Mouse (Mus musculus) E14TG2a.4 (cell line): ENCODE results near the gene Tbccd1.

Experiments used
- H3K27me3 ChIP-seq: 2 replicates; pipeline ENCODE4 v1.6.1; 2014; ENCODE audit warnings: low read length, control low read depth; ENCODE audit not compliant: insufficient read depth
- H3K36me3 ChIP-seq: 2 replicates; pipeline ENCODE4 v1.6.1; 2014; ENCODE audit warnings: low read length, control low read depth; ENCODE audit not compliant: insufficient read depth
- H3K4me1 ChIP-seq: replicated peaks from 2 replicates; pipeline ENCODE4 v1.6.1; 2014; ENCODE audit warnings: low read depth, low read length, control low read depth
- H3K4me3 ChIP-seq: replicated peaks from 2 replicates; pipeline ENCODE4 v1.5.1; 2014; ENCODE audit warnings: mild to moderate bottlenecking, low read length
- H3K9me3 ChIP-seq: 2 replicates; pipeline ENCODE4 v1.6.1; 2014; ENCODE audit warnings: low read length, control low read depth
- CTCF ChIP-seq: conservative IDR thresholded peaks from 2 replicates; pipeline ENCODE4 v1.5.1; 2014; ENCODE audit warnings: low read length
- NANOG ChIP-seq: IDR thresholded peaks from 2 replicates; pipeline ENCODE4 v1.6.1; 2014; ENCODE audit warnings: borderline replicate concordance, low read length, mixed read lengths
- POU5F1 ChIP-seq: IDR thresholded peaks from 2 replicates; pipeline ENCODE4 v1.6.1; 2014; ENCODE audit warnings: low read length, borderline replicate concordance

Tbccd1 gene

DNA sequence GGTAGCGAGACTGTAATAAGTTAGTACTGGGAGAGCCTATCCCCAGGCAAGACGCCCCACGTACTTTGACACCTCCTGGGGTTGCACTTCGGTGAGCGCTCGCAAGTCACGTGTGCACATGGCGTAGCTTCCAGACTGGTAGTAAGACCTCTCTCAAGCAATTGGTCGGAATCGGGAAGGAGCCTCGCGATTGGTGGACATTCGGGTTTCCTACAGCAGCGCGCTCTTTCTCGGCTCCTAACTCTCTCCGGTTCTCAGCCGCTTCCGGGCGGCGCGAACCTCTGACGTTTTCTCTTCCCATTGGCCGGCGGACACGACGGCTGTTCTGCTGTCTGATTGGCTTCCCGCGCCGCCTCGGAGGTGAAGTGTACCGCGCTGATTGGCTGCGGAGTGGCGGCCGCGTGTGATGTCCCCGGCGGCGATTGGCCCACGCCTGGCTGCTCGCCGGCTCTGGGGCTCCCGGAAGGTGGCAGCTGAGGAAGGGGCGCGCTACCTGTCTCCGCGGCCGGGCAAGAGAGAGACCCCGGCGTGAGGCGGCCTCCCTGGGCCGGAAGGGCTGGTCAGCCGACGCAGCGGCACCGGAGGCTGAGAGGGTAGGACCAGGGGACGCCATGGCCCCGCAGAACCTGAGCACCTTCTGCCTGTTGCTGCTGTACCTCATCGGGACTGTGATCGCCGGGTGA, at the start of gene Tbccd1, which contains the start of gene Dnajb11:
Tbccd1 (minus strand) TSS at position 239 of the 683 bp plus-strand sequence.
Dnajb11 (plus strand) TSS at position 415 of the 683 bp plus-strand sequence.
- Histone ChIP-seq H3K9me3 (no peaks in the 10 kb centered on the region), H3K36me3 (peaks cover 41% of the 10 kb centered on the region), H3K4me3 (peak within 1 kb of the TSS; percentile 99), H3K27me3 (no peaks in the 10 kb centered on the region), H3K4me1 (peaks cover 31% of the 10 kb centered on the region)
- TF ChIP-seq CTCF (no peak), POU5F1 (no peak), NANOG (no peak)

DNA sequence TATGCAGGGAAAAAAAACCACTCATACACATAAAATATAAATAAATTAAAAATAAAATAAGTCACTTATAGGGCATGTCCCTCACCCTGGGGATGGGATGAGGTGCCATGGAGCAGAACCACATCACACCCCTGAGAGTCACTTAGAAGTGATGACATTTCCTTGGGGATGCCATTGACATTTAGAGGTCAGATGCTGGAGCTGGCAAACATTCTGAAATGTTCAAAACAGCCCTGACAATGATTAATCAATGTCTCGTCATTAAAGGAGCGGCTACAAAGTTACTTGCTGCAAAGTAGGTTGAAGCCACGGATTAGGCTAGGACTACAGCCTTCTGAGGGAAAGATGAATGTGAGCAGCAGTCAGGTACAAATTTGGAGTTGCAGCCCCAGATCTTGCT, 43.9 kb upstream of the Tbccd1 start:
- Histone ChIP-seq H3K36me3 (no peaks in the 10 kb centered on the region), H3K4me3 (no peak overlapping the region), H3K27me3 (peaks cover 20% of the 10 kb centered on the region), H3K4me1 (peaks cover 7% of the 10 kb centered on the region), H3K9me3 (no peaks in the 10 kb centered on the region)
- TF ChIP-seq CTCF: no peak
- TF ChIP-seq NANOG: no peak
- no peak for TF ChIP-seq POU5F1

GRCm38 (mm10) chr16:22899866-22900570, 42.5 kb upstream of the Tbccd1 start:
- TF ChIP-seq CTCF (no peak), POU5F1 (no peak), NANOG (no peak)
- Histone ChIP-seq H3K4me3 (no peak overlapping the region), H3K27me3 (peaks cover 24% of the 10 kb centered on the region), H3K4me1 (peaks cover 8% of the 10 kb centered on the region), H3K36me3 (no peaks in the 10 kb centered on the region), H3K9me3 (no peaks in the 10 kb centered on the region)

GRCm38 (mm10) chr16:22899346-22899745, 41.9 kb upstream of the Tbccd1 start:
- no peak for TF ChIP-seq CTCF
- no peak for TF ChIP-seq POU5F1
- TF ChIP-seq NANOG: no peak
- H3K36me3 ChIP-seq: no peaks in the 10 kb centered on the region
- no peak overlapping the region for H3K4me3 ChIP-seq
- no peaks in the 10 kb centered on the region for H3K9me3 ChIP-seq
- peaks cover 31% of the 10 kb centered on the region for H3K27me3 ChIP-seq
- H3K4me1 ChIP-seq: peaks cover 9% of the 10 kb centered on the region

DNA sequence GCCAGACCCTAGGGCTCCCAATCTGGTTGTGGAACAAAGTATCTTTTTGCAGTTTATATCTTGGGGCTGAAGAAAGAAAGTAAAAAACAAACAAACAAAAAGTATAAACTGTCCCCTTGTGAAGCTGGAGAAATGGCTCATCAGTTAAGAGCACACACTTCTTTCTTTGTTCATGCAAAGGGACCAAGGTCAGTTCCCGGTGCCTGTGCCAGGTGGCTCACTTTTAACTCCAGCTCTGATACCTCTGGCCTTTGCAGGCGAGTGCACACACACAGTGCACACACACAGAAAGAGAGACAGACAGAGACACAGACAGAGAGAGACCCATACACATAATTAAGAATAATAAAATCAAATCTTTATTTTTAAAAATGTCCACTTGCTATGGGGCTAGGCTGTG, 39.1 kb upstream of the Tbccd1 start:
- Histone ChIP-seq H3K9me3 (no peaks in the 10 kb centered on the region), H3K36me3 (no peaks in the 10 kb centered on the region), H3K4me3 (no peak overlapping the region), H3K4me1 (peaks cover 15% of the 10 kb centered on the region; the same call in 1 of the 2 replicates), H3K27me3 (peaks cover 48% of the 10 kb centered on the region)
- no peak for TF ChIP-seq NANOG
- TF ChIP-seq POU5F1: no peak
- no peak for TF ChIP-seq CTCF

GRCm38 (mm10) chr16:22894095-22894494, 36.6 kb upstream of the Tbccd1 start:
- H3K27me3 ChIP-seq: peaks cover 60% of the 10 kb centered on the region
- H3K9me3 ChIP-seq: no peaks in the 10 kb centered on the region
- H3K4me1 ChIP-seq: peaks cover 15% of the 10 kb centered on the region; the same call in 1 of the 2 replicates
- no peaks in the 10 kb centered on the region for H3K36me3 ChIP-seq
- no peak for TF ChIP-seq CTCF
- TF ChIP-seq POU5F1: no peak
- no peak for TF ChIP-seq NANOG
- H3K4me3 ChIP-seq: no peak overlapping the region

GRCm38 (mm10) chr16:22891733-22892154, 34.3 kb upstream of the Tbccd1 start:
- H3K4me1 ChIP-seq: peaks cover 15% of the 10 kb centered on the region; the same call in 1 of the 2 replicates
- H3K4me3 ChIP-seq: no peak overlapping the region
- H3K9me3 ChIP-seq: no peaks in the 10 kb centered on the region
- TF ChIP-seq NANOG (no peak), POU5F1 (no peak), CTCF (no peak)
- H3K27me3 ChIP-seq: peaks cover 60% of the 10 kb centered on the region
- no peaks in the 10 kb centered on the region for H3K36me3 ChIP-seq

- Histone ChIP-seq H3K9me3 (no peaks in the 10 kb centered on the region), H3K4me1 (peaks cover 22% of the 10 kb centered on the region), H3K36me3 (no peaks in the 10 kb centered on the region), H3K4me3 (no peak within 1 kb of the TSS), H3K27me3 (peaks cover 56% of the 10 kb centered on the region)
- TF ChIP-seq NANOG (no peak), CTCF (no peak), POU5F1 (no peak)
Measured at GRCm38 (mm10) chr16:22890683-22891510, 33.4 kb upstream of the Tbccd1 start, which contains the start of gene Ahsg. Gene Ahsg, plus strand, starts transcription at chr16:22891277.
